Mouse (Mus musculus): ENCODE measurements at regions not wholly inside any gene's neighbourhood (a gene's known extent, or its start where the extent isn't known, plus 50 kb on each side); places are given as distances from the start of the nearest gene placed in this dataset.

DNA sequence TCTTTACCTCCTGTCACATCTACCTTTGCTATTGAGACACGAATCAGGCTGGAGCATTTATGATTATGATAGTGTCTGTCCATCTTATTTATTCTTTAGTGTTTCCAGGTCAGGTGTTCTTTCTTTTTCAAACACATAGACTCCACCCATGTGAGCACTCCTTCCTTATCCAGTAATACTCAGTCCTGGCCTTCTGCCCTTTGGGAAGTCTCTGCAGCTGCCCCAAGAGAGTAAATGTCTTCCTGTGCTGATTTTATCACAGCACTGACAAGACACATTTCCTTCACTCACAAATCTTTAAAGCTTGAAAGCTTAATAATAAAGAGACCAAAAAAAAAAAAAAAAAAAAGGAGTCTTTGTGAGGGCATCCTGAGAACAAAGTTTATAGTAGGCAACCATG lies 153.3 kb upstream of the Nampt start:
- TF ChIP-seq GATA1 (IDR thresholded peaks at IDR 0.05; ENCODE audit: borderline replicate concordance, low read length) (no peak), FLI1 (IDR thresholded peaks at IDR 0.05; ENCODE audit: low read length) (no peak)
